Mouse (Mus musculus): ENCODE measurements around the gene Amd1. TPM values are rescaled to one million over a fixed set of nuclear protein-coding genes. Genes with fewer than 3 reads are reported as not detected.

Amd1 gene
- 25.5 and 29.1 TPM in 2 replicates for polyA plus RNA-seq (2015; fragmentation: Nextera tagmentation; extraction: Ambion mirVana)

GRCm38 (mm10) chr10:40302140-40302985, at the start of gene Amd1:
Gene Amd1, minus strand, starts transcription at chr10:40302186.
- ATAC-seq: peak; percentile 90
- no peaks in the 10 kb centered on the region for H3K27me3 ChIP-seq (ENCODE audit: insufficient read depth, low read length)
- H3K4me2 ChIP-seq (ENCODE audit: low read depth, low read length): peak within 1 kb of the TSS; percentile 98
- peak within 1 kb of the TSS; percentile 74 for H3K9ac ChIP-seq (replicated peaks)
- H3K4me3 ChIP-seq (ENCODE audit: low read depth, low read length): peak within 1 kb of the TSS; percentile 79
- 0 out of 2 replicates have a peak, but pooled peaks cover 3% of the 10 kb centered on the region for H3K9me3 ChIP-seq (ENCODE audit: low read length)
- DNase-seq: peak; percentile 100
- peak within 1 kb of the TSS; percentile 90 for H3K27ac ChIP-seq (ENCODE audit: low read depth)
- 1% methylated on average over 55 of the region's 55 CpGs for WGBS (ENCODE audit: insufficient replicate concordance)
- no peaks in the 10 kb centered on the region for H3K36me3 ChIP-seq (replicated peaks; ENCODE audit: insufficient read depth, low read length)
- TF ChIP-seq EP300 (IDR thresholded peaks at IDR 0.05; ENCODE audit: low read depth): 0 out of 2 replicates have a peak, but pooled peaks have one; percentile 8
- no peak for TF ChIP-seq CTCF (IDR thresholded peaks at IDR 0.05; ENCODE audit: low read depth)
- peaks cover 22% of the 10 kb centered on the region for H3K4me1 ChIP-seq (ENCODE audit: insufficient read depth)

- DNase-seq (no peak), ATAC-seq (no peak)
- H3K9ac ChIP-seq (replicated peaks): no peak overlapping the region
- peaks cover 7% of the 10 kb centered on the region for H3K4me1 ChIP-seq (ENCODE audit: insufficient read depth)
- TF ChIP-seq CTCF (IDR thresholded peaks at IDR 0.05; ENCODE audit: low read depth): no peak
- no peak for TF ChIP-seq EP300 (IDR thresholded peaks at IDR 0.05; ENCODE audit: low read depth)
- H3K4me3 ChIP-seq (ENCODE audit: low read depth, low read length): no peak overlapping the region
- H3K27ac ChIP-seq (ENCODE audit: low read depth): no peak overlapping the region
- H3K4me2 ChIP-seq (ENCODE audit: low read depth, low read length): no peak overlapping the region
- no peaks in the 10 kb centered on the region for H3K36me3 ChIP-seq (replicated peaks; ENCODE audit: insufficient read depth, low read length)
- 79% methylated on average over 4 of the region's 4 CpGs for WGBS (ENCODE audit: insufficient replicate concordance)
- no peaks in the 10 kb centered on the region for H3K9me3 ChIP-seq (ENCODE audit: low read length)
- no peaks in the 10 kb centered on the region for H3K27me3 ChIP-seq (ENCODE audit: insufficient read depth, low read length)
Measured at GRCm38 (mm10) chr10:40351156-40351555, 49.2 kb upstream of the Amd1 start.

DNA sequence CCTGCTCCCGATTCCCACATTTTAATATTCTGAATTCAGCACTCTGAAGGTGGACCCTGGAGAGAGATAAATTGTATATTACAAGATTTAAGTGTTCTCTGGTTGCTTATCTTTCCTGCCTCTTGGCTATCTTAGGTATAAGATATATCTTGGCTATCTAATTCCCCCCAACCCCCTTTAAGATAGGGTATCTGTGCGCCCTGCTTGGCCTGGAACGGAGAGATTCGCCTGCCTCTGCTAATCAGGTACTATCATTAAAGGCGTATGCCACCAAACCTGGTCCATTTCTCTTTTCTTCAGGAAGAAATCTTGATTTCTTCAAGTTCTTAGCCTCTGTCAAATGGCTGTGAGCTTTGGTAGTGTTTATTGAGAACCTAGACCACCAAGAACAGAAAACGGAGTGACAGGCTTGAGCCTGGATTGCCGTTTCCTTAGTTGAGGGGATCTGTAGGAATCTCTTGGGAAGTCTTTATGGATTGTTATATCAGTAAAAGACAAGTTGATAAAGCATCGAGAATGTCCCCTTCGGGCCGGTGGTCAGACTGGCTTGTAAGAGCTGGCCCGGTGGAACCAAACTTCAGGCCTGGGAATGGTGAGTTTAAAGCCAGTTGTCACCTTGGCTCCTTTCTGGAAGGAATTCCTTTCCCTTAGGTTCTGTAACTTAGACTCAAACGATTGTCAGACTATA, 48.4 kb upstream of the Amd1 start:
- Histone ChIP-seq H3K9ac (replicated peaks) (peak overlapping the region; percentile 91), H3K27ac (ENCODE audit: low read depth) (no peak overlapping the region), H3K36me3 (replicated peaks; ENCODE audit: insufficient read depth, low read length) (no peaks in the 10 kb centered on the region), H3K4me3 (ENCODE audit: low read depth, low read length) (peak overlapping the region; percentile 94), H3K4me1 (ENCODE audit: insufficient read depth) (peaks cover 7% of the 10 kb centered on the region), H3K27me3 (ENCODE audit: insufficient read depth, low read length) (no peaks in the 10 kb centered on the region), H3K4me2 (ENCODE audit: low read depth, low read length) (peak overlapping the region; percentile 87), H3K9me3 (ENCODE audit: low read length) (no peaks in the 10 kb centered on the region)
- ATAC-seq (no peak), DNase-seq (no peak)
- 50% methylated on average over 12 of the region's 12 CpGs for WGBS (ENCODE audit: insufficient replicate concordance)
- TF ChIP-seq CTCF (IDR thresholded peaks at IDR 0.05; ENCODE audit: low read depth) (no peak), EP300 (IDR thresholded peaks at IDR 0.05; ENCODE audit: low read depth) (no peak; the same call in 1 of the 2 replicates)

DNA sequence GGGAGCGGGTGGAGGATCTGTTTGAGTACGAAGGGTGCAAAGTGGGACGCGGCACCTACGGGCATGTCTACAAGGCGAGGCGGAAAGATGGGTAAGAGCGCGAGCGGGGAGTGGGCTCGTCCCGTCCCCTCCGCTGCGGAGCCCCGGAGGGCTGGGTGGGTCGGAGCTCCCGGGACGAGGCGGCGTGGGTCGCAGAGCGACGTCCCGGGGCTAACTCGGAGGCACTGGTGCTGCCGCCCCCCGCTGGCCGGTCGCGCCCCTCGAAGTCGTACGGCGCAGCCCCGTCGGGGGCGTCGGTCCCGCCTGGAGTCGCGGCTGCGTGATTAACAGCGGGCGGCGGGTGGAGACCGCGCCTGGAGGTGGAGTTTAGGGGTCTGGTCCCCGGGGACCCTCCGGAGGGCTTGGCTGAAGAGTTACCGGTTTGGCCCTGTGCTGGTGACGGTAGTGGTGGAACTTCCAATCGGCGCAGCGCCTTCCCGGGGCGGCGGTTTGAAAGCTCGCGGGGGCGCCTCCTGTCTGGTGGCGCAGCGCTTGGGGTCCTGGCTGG, 47.7 kb upstream of the Amd1 start:
- ATAC-seq: 0 out of 2 replicates have a peak, but pooled peaks have one; percentile 0
- H3K4me2 ChIP-seq (ENCODE audit: low read depth, low read length): peak overlapping the region; percentile 87
- no peaks in the 10 kb centered on the region for H3K9me3 ChIP-seq (ENCODE audit: low read length)
- peak overlapping the region; percentile 100 for H3K27ac ChIP-seq (ENCODE audit: low read depth)
- TF ChIP-seq EP300 (IDR thresholded peaks at IDR 0.05; ENCODE audit: low read depth): no peak
- peak; percentile 46 for TF ChIP-seq CTCF (IDR thresholded peaks at IDR 0.05; ENCODE audit: low read depth)
- H3K36me3 ChIP-seq (replicated peaks; ENCODE audit: insufficient read depth, low read length): no peaks in the 10 kb centered on the region
- H3K4me1 ChIP-seq (ENCODE audit: insufficient read depth): peaks cover 7% of the 10 kb centered on the region
- WGBS (ENCODE audit: insufficient replicate concordance): under 1% methylated on average over 61 of the region's 62 CpGs
- H3K4me3 ChIP-seq (ENCODE audit: low read depth, low read length): peak overlapping the region; percentile 94
- DNase-seq: peak; percentile 73
- H3K9ac ChIP-seq (replicated peaks): peak overlapping the region; percentile 91
- H3K27me3 ChIP-seq (ENCODE audit: insufficient read depth, low read length): no peaks in the 10 kb centered on the region

- TF ChIP-seq EP300 (IDR thresholded peaks at IDR 0.05; ENCODE audit: low read depth) (peak; percentile 66), CTCF (IDR thresholded peaks at IDR 0.05; ENCODE audit: low read depth) (no peak)
- no peaks in the 10 kb centered on the region for H3K36me3 ChIP-seq (replicated peaks; ENCODE audit: insufficient read depth, low read length)
- H3K27me3 ChIP-seq (ENCODE audit: insufficient read depth, low read length): no peaks in the 10 kb centered on the region
- DNase-seq (peak; percentile 98), ATAC-seq (peak; percentile 96)
- peak overlapping the region; percentile 100 for H3K27ac ChIP-seq (ENCODE audit: low read depth)
- H3K9ac ChIP-seq (replicated peaks): peak overlapping the region; percentile 91
- peak overlapping the region; percentile 94 for H3K4me3 ChIP-seq (ENCODE audit: low read depth, low read length)
- peaks cover 7% of the 10 kb centered on the region for H3K4me1 ChIP-seq (ENCODE audit: insufficient read depth)
- H3K9me3 ChIP-seq (ENCODE audit: low read length): no peaks in the 10 kb centered on the region
- WGBS (ENCODE audit: insufficient replicate concordance): under 1% methylated on average over 58 of the region's 76 CpGs
- peak overlapping the region; percentile 87 for H3K4me2 ChIP-seq (ENCODE audit: low read depth, low read length)
Measured at GRCm38 (mm10) chr10:40348566-40349536, 46.9 kb upstream of the Amd1 start.

Data from liver, postnatal 0 days (tissue).